Mouse (Mus musculus) thymus, postnatal 36 days (tissue): ENCODE results near the gene Tmprss3.

Experiments used
- DNase-seq, 2 experiments: peaks; one replicate each; pipeline ENCODE4 v3.0.0; 2022; ENCODE audit warnings: mixed read lengths in 2 of 2

Gene Tmprss3

GRCm38 (mm10) chr17:31198877-31199276 is at the start of gene Tmprss3:
Gene Tmprss3 (minus strand): TSS chr17:31198977.
- DNase-seq = no peak

- no peak for DNase-seq
Measured at GRCm38 (mm10) chr17:31247144-31247543, 48.4 kb upstream of the Tmprss3 start.

GRCm38 (mm10) chr17:31245321-31245720 is 46.5 kb upstream of the Tmprss3 start:
- no peak for DNase-seq

GRCm38 (mm10) chr17:31242764-31243163 is 44.0 kb upstream of the Tmprss3 start:
- DNase-seq = peak; percentile 50 to 60

- DNase-seq = no peak
Measured at GRCm38 (mm10) chr17:31241156-31241555, 42.4 kb upstream of the Tmprss3 start.

GRCm38 (mm10) chr17:31238234-31239020 is 39.6 kb upstream of the Tmprss3 start:
- DNase-seq = no peak

GRCm38 (mm10) chr17:31235915-31236314 is 37.1 kb upstream of the Tmprss3 start:
- DNase-seq = peak in 1 of 2 experiments; percentile 21

GRCm38 (mm10) chr17:31232251-31233010 is 33.7 kb upstream of the Tmprss3 start:
- peak in 1 of 2 experiments; percentile 5 for DNase-seq

GRCm38 (mm10) chr17:31231780-31232179 is 33.0 kb upstream of the Tmprss3 start:
- DNase-seq = peak in 1 of 2 experiments; percentile 1

GRCm38 (mm10) chr17:31226931-31227330 is 28.2 kb upstream of the Tmprss3 start:
- DNase-seq = no peak

GRCm38 (mm10) chr17:31226368-31226767 is 27.6 kb upstream of the Tmprss3 start:
- no peak for DNase-seq

GRCm38 (mm10) chr17:31224591-31224990 is 25.8 kb upstream of the Tmprss3 start:
- DNase-seq = peak; percentile 42 to 49

- peak; percentile 58 to 73 for DNase-seq
Measured at GRCm38 (mm10) chr17:31223835-31224234, 25.1 kb upstream of the Tmprss3 start.

- peak; percentile 44 to 51 for DNase-seq
Measured at GRCm38 (mm10) chr17:31222810-31223310, 24.1 kb upstream of the Tmprss3 start.

GRCm38 (mm10) chr17:31216068-31216955 is 17.5 kb upstream of the Tmprss3 start:
- no peak for DNase-seq

- DNase-seq = no peak
Measured at GRCm38 (mm10) chr17:31211881-31212280, 13.1 kb upstream of the Tmprss3 start.

GRCm38 (mm10) chr17:31210299-31210698 is 11.5 kb upstream of the Tmprss3 start:
- DNase-seq = peak in 1 of 2 experiments; percentile 25

- DNase-seq = peak in 1 of 2 experiments; percentile 42
Measured at GRCm38 (mm10) chr17:31209376-31209930, 10.7 kb upstream of the Tmprss3 start.

- DNase-seq = peak in 1 of 2 experiments; percentile 22
Measured at GRCm38 (mm10) chr17:31208654-31209053, 9.9 kb upstream of the Tmprss3 start.

GRCm38 (mm10) chr17:31207771-31208334 is 9.1 kb upstream of the Tmprss3 start, which contains the start of gene Ubash3a:
Gene Ubash3a (plus strand): TSS chr17:31207873.
- peak; percentile 74 to 83 for DNase-seq

GRCm38 (mm10) chr17:31196283-31196682 is 2.5 kb downstream of the Tmprss3 start:
- no peak for DNase-seq

GRCm38 (mm10) chr17:31195207-31195606 is 3.6 kb downstream of the Tmprss3 start:
- DNase-seq = no peak
